Mouse (Mus musculus) retina, embryonic 14.5 days (tissue): Measurements from ENCODE around the gene Olfr1425.
"Not testable (repeated sequence)": the region's sequence is repeated elsewhere in the genome, so short reads cannot be mapped to it uniquely, and the experiment has no call there.

Source experiments
- DNase-seq: peaks from one replicate; pipeline ENCODE4 v3.0.0-alpha.2; 2015; ENCODE audit warnings: low spot score

The Olfr1425 gene

GRCm38 (mm10) chr19:12077631-12078030 lies at the start of gene Olfr1425:
Olfr1425 (minus strand) TSS chr19:12077731.
- DNase-seq: not testable (repeated sequence)

GRCm38 (mm10) chr19:12123103-12123502 lies 45.6 kb upstream of the Olfr1425 start, which contains the start of gene Olfr76:
Olfr76 (minus strand) TSS chr19:12123203.
- DNase-seq: no peak

GRCm38 (mm10) chr19:12116464-12116863 lies 38.9 kb upstream of the Olfr1425 start:
- no peak for DNase-seq

- DNase-seq: no peak
Observed at GRCm38 (mm10) chr19:12115797-12116196, 38.3 kb upstream of the Olfr1425 start, which contains the start of gene Olfr1428. Olfr1428 (minus strand) TSS chr19:12115897.

GRCm38 (mm10) chr19:12113807-12114206 lies 36.3 kb upstream of the Olfr1425 start:
- DNase-seq: no peak

GRCm38 (mm10) chr19:12104541-12104940 lies 27.0 kb upstream of the Olfr1425 start:
- DNase-seq: no peak

GRCm38 (mm10) chr19:12103234-12103633 lies 25.7 kb upstream of the Olfr1425 start, which contains the start of gene Olfr1427:
Olfr1427 (minus strand) TSS chr19:12103334.
- no peak for DNase-seq

GRCm38 (mm10) chr19:12091913-12092312 lies 14.4 kb upstream of the Olfr1425 start, which contains the start of gene Olfr1426:
Olfr1426 (minus strand) TSS chr19:12092013.
- DNase-seq: no peak

- not testable (repeated sequence) for DNase-seq
Observed at GRCm38 (mm10) chr19:12069546-12069945, 8.0 kb downstream of the Olfr1425 start.

- not testable (repeated sequence) for DNase-seq
Observed at GRCm38 (mm10) chr19:12067806-12068205, 9.7 kb downstream of the Olfr1425 start.

- not testable (repeated sequence) for DNase-seq
Observed at GRCm38 (mm10) chr19:12062582-12062981, 14.9 kb downstream of the Olfr1425 start, which contains the start of gene Olfr1424. Olfr1424 (minus strand) TSS chr19:12062682.

GRCm38 (mm10) chr19:12043163-12043562 lies 34.4 kb downstream of the Olfr1425 start:
- DNase-seq: no peak

- no peak for DNase-seq
Observed at GRCm38 (mm10) chr19:12041217-12041616, 36.3 kb downstream of the Olfr1425 start, which contains the start of gene Olfr1423. Olfr1423 (minus strand) TSS chr19:12041317.

GRCm38 (mm10) chr19:12037727-12038126 lies 39.8 kb downstream of the Olfr1425 start:
- DNase-seq: no peak

- no peak for DNase-seq
Observed at GRCm38 (mm10) chr19:12026606-12027005, 50.9 kb downstream of the Olfr1425 start.

GRCm38 (mm10) chr19:12025333-12025732 lies 52.2 kb downstream of the Olfr1425 start:
- no peak for DNase-seq

GRCm38 (mm10) chr19:12024149-12024548 lies 53.4 kb downstream of the Olfr1425 start:
- DNase-seq: no peak
